Comparison of ENCODE assay signal across 10 mouse cellular contexts in the genomic region with DNA sequence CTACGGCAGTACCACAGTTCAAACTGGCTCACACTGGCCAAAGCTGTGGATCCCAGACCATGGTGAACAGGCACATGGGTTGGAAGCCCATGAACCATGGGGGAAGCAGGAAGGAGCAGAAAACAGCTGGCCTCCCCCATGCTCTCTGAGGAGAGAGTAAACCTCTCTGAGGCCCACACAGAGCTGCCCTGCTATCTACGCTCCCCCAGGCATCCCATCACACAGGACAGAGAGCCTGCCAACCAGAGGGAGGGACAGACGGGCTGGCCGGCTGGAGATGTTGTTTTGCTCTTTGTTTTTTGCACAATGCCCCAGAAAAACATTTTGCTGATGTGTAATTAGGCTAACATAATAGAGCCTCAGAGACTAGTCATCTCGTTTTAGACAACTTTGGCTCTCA.
DNase-seq lines count a peak whose midpoint lies in the region; ATAC-seq and TF ChIP-seq lines count a peak whose summit lies in the region.
"Had no signal": no experiment of that assay in that cellular context is flagged by ENCODE, and none has a peak within 500 bp of the region (broad histone marks: within the 10 kb centered on the region; RNA-seq: fewer than 3 reads in every experiment).

No protein-coding gene starts in this region.

- H3K36me3 ChIP-seq in heart, embryonic 10.5 days = no peaks in the 10 kb centered on the region
- H3K36me3 ChIP-seq in hindbrain, embryonic 10.5 days = no peaks in the 10 kb centered on the region

- H3K4me3 ChIP-seq in heart, embryonic 10.5 days = no peak overlapping the region
- no peak overlapping the region for H3K4me3 ChIP-seq in hindbrain, embryonic 10.5 days
- H3K4me3 ChIP-seq: heart, adult 2 months; myocyte had no signal

- no peak for TF ChIP-seq POLR2A in brain, embryonic 14.5 days (IDR thresholded peaks at IDR 0.05; ENCODE audit: borderline replicate concordance, extremely low read depth, insufficient read depth, insufficient read length, poor library complexity, severe bottlenecking)

- 64% methylated on average over 5 of the region's 5 CpGs for WGBS in heart, embryonic 10.5 days
- WGBS in hindbrain, embryonic 10.5 days = 41% methylated on average over 5 of the region's 5 CpGs

- no peak for DNase-seq in heart, embryonic 10.5 days (ENCODE audit: low spot score)
- DNase-seq in heart, adult 9 months (ENCODE audit: low spot score in 2 of 2) = no peak
- peak; percentile 70 for DNase-seq in brain, embryonic 14.5 days (ENCODE audit: low read depth)
- DNase-seq in hindbrain, embryonic 10.5 days (ENCODE audit: low spot score) = no peak
- no peak for DNase-seq in testis, postnatal 14 days (ENCODE audit: low spot score)
- DNase-seq in thymus, postnatal 25 days = no peak
- DNase-seq in natural killer cell, adult 2 months (ENCODE audit: low spot score in 2 of 2) = no peak
- DNase-seq: heart, adult 2 months had no signal

- TF ChIP-seq CTCF in brain, embryonic 14.5 days (IDR thresholded peaks at IDR 0.05; ENCODE audit: borderline replicate concordance, extremely low read depth, insufficient read depth, insufficient read length) = no peak

- no peaks in the 10 kb centered on the region; the same call in 1 of the 2 replicates for H3K27me3 ChIP-seq in heart, embryonic 10.5 days (ENCODE audit: insufficient read depth, poor library complexity, severe bottlenecking)
- H3K27me3 ChIP-seq in hindbrain, embryonic 10.5 days (ENCODE audit: insufficient read depth, poor library complexity, severe bottlenecking) = peaks cover 12% of the 10 kb centered on the region; the same call in 1 of the 2 replicates

- peak overlapping the region; percentile 29; the same call in 1 of the 2 replicates for H3K27ac ChIP-seq in heart, embryonic 10.5 days
- H3K27ac ChIP-seq in hindbrain, embryonic 10.5 days = peak overlapping the region; percentile 74

- H3K9me3 ChIP-seq in heart, embryonic 10.5 days = no peaks in the 10 kb centered on the region
- no peaks in the 10 kb centered on the region for H3K9me3 ChIP-seq in hindbrain, embryonic 10.5 days

- peaks cover 13% of the 10 kb centered on the region for H3K4me1 ChIP-seq in heart, embryonic 10.5 days
- peaks cover 66% of the 10 kb centered on the region for H3K4me1 ChIP-seq in hindbrain, embryonic 10.5 days (replicated peaks)

- ATAC-seq in megakaryocyte-erythroid progenitor cell, adult 5-6 weeks (replicated peaks; ENCODE audit: low FRiP score, low TSS enrichment, poor library complexity, severe bottlenecking) = peak; percentile 77
